In the genomic region with DNA sequence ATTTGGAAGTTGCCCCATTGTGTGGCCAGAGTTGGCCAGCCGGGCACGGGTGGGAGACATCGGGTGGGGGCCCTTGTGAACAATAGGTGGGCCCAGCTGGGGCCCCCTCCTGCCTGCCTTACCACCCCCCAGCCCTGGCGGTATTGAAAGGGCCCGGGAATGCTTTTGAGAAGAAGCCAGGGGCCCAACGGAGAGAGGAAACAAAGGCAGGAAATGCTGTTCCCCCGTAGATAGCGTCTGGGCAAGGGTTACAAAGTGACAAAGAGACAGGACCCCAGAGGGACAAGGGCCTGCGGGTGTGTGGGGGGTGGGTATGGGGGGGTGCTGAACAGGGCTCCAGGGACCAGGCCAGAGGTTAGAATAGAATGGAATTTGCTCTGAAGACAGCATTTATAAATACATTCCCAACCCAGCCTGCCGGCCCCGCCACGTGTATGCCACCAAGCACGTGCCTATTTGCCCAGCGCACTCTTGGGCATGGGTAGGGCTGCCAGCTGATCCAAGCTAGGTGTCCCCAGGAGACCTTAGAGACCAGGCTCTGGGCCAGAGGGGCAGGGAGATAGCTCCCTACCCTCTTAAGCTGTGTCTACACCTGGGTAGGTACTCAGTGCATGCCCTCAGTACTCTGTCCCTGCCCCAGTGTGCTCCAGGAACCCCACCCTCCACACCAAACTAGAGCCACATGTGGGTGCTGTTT, we compare ENCODE assay signal across 8 mouse cellular contexts. TPM values are rescaled to one million over a fixed set of nuclear protein-coding genes. Genes with fewer than 3 reads are reported as not detected.
DNase-seq lines count a peak whose midpoint lies in the region; ATAC-seq and TF ChIP-seq lines count a peak whose summit lies in the region.
"Had no signal": no experiment of that assay in that cellular context is flagged by ENCODE, and none has a peak within 500 bp of the region (broad histone marks: within the 10 kb centered on the region; RNA-seq: fewer than 3 reads in every experiment).

No protein-coding gene starts in this region.

- WGBS in embryonic facial prominence, embryonic 14.5 days, result 30% methylated on average over 14 of the region's 14 CpGs
- 14% methylated on average over 14 of the region's 14 CpGs for WGBS in hindbrain, postnatal 0 days
- 48% methylated on average over 14 of the region's 14 CpGs for WGBS in lung, embryonic 14.5 days

- no peak for TF ChIP-seq CTCF in brain, embryonic 14.5 days (IDR thresholded peaks at IDR 0.05; ENCODE audit: borderline replicate concordance, extremely low read depth, insufficient read depth, insufficient read length)
- TF ChIP-seq CTCF in hindbrain, postnatal 0 days (IDR thresholded peaks at IDR 0.05; ENCODE audit: low read depth), result no peak
- TF ChIP-seq CTCF in lung, embryonic 14.5 days (IDR thresholded peaks at IDR 0.05; ENCODE audit: low read depth), result no peak

- peak; percentile 29 for DNase-seq in brain, embryonic 14.5 days (ENCODE audit: low read depth)
- peak; percentile 29 for DNase-seq in embryonic facial prominence, embryonic 14.5 days (ENCODE audit: low spot score)
- DNase-seq in hindbrain, postnatal 0 days (ENCODE audit: low spot score), result no peak
- peak; percentile 59 for DNase-seq in lung, embryonic 14.5 days
- DNase-seq in gastrocnemius, postnatal 14 days, result no peak
- no peak for DNase-seq in layer of hippocampus, adult 11-12 months (ENCODE audit: low spot score)
- DNase-seq in testis, postnatal 10 days (ENCODE audit: low spot score), result no peak

- H3K4me2 ChIP-seq in embryonic facial prominence, embryonic 14.5 days (ENCODE audit: low read depth, low read length), result no peak overlapping the region
- H3K4me2 ChIP-seq in hindbrain, postnatal 0 days (ENCODE audit: low read depth, low read length), result no peak overlapping the region
- H3K4me2 ChIP-seq in lung, embryonic 14.5 days, result no peak overlapping the region

- H3K9ac ChIP-seq in embryonic facial prominence, embryonic 14.5 days (ENCODE audit: low read depth, low read length), result no peak overlapping the region
- H3K9ac ChIP-seq in hindbrain, postnatal 0 days (replicated peaks; ENCODE audit: low read length), result no peak overlapping the region
- no peak overlapping the region for H3K9ac ChIP-seq in lung, embryonic 14.5 days

- no peaks in the 10 kb centered on the region for H3K36me3 ChIP-seq in embryonic facial prominence, embryonic 14.5 days (ENCODE audit: control insufficient read depth, insufficient read depth, low read length)
- peaks cover 5% of the 10 kb centered on the region; the same call in 1 of the 2 replicates for H3K36me3 ChIP-seq in hindbrain, postnatal 0 days (ENCODE audit: insufficient read depth, low read length)
- H3K36me3 ChIP-seq in lung, embryonic 14.5 days (ENCODE audit: insufficient read depth), result 0 out of 2 replicates have a peak, but pooled peaks cover 2% of the 10 kb centered on the region

- ATAC-seq in embryonic facial prominence, embryonic 14.5 days (ENCODE audit: low read depth), result no peak
- peak; percentile 38; the same call in 1 of the 2 replicates for ATAC-seq in hindbrain, postnatal 0 days
- ATAC-seq in lung, embryonic 14.5 days (ENCODE audit: insufficient read depth), result peak; percentile 54

- intact Hi-C loops in gastrocnemius, postnatal 14 days (cut with DNase I; ENCODE audit: low total_unique reads), result no loop called here

- no peaks in the 10 kb centered on the region for H3K9me3 ChIP-seq in embryonic facial prominence, embryonic 14.5 days (ENCODE audit: control insufficient read depth, low read length)
- H3K9me3 ChIP-seq in hindbrain, postnatal 0 days (ENCODE audit: low read length), result no peaks in the 10 kb centered on the region
- H3K9me3 ChIP-seq in lung, embryonic 14.5 days (ENCODE audit: low read depth, low read length), result no peaks in the 10 kb centered on the region

- no peak overlapping the region for H3K4me3 ChIP-seq in embryonic facial prominence, embryonic 14.5 days (ENCODE audit: low read depth, low read length)
- H3K4me3 ChIP-seq in hindbrain, postnatal 0 days (ENCODE audit: low read length), result no peak overlapping the region
- H3K4me3 ChIP-seq in lung, embryonic 14.5 days (ENCODE audit: low read depth, low read length), result no peak overlapping the region

- H3K4me1 ChIP-seq in embryonic facial prominence, embryonic 14.5 days (ENCODE audit: control insufficient read depth, insufficient read depth, low read length), result no peaks in the 10 kb centered on the region; the same call in 1 of the 2 replicates
- H3K4me1 ChIP-seq in hindbrain, postnatal 0 days (ENCODE audit: insufficient read depth, low read length), result no peaks in the 10 kb centered on the region
- H3K4me1 ChIP-seq in lung, embryonic 14.5 days (ENCODE audit: insufficient read depth), result peaks cover 3% of the 10 kb centered on the region

- H3K27ac ChIP-seq in embryonic facial prominence, embryonic 14.5 days (replicated peaks; ENCODE audit: low read depth, low read length), result peak overlapping the region; percentile 12; the same call in 1 of the 2 replicates
- H3K27ac ChIP-seq in hindbrain, postnatal 0 days, result no peak overlapping the region
- peak overlapping the region; percentile 67 for H3K27ac ChIP-seq in lung, embryonic 14.5 days (ENCODE audit: low read depth)
- H3K27ac ChIP-seq: macrophage had no signal

- no peak for TF ChIP-seq POLR2A in brain, embryonic 14.5 days (IDR thresholded peaks at IDR 0.05; ENCODE audit: borderline replicate concordance, extremely low read depth, insufficient read depth, insufficient read length, poor library complexity, severe bottlenecking)

- H3K27me3 ChIP-seq in embryonic facial prominence, embryonic 14.5 days (replicated peaks; ENCODE audit: control insufficient read depth, insufficient read depth, low read length), result no peaks in the 10 kb centered on the region
- H3K27me3 ChIP-seq in hindbrain, postnatal 0 days (ENCODE audit: insufficient read depth, low read length), result no peaks in the 10 kb centered on the region
- no peaks in the 10 kb centered on the region for H3K27me3 ChIP-seq in lung, embryonic 14.5 days (ENCODE audit: insufficient read depth, low read length)

RNA-seq across cellular contexts. Expression of a gene that starts 10.0 kb away (rescaled TPM):
- polyA plus RNA-seq in brain, embryonic 14.5 days (2012; rRNA removed), result 12.3 and 16.8 TPM in 2 replicates
- polyA plus RNA-seq in embryonic facial prominence, embryonic 14.5 days (2014; fragmentation: Nextera tagmentation; extraction: Ambion mirVana), result 6.1 and 6.7 TPM in 2 replicates
- 31.0 and 33.4 TPM in 2 replicates for total RNA-seq in hindbrain, postnatal 0 days (2014; rRNA removed)
- polyA plus RNA-seq in hindbrain, postnatal 0 days (2015; fragmentation: Nextera tagmentation; extraction: Ambion mirVana), result 8.3 and 9.5 TPM in 2 replicates
- 11.6 and 13.0 TPM in 2 replicates for polyA plus RNA-seq in lung, embryonic 14.5 days (2014; fragmentation: Nextera tagmentation; extraction: Ambion mirVana)
- total RNA-seq in gastrocnemius, postnatal 14 days (2021), result 10 to 100 TPM; 25.2 to 38.5 TPM

RNA-seq across cellular contexts. Expression of a gene that starts 33.9 kb away (rescaled TPM):
- polyA plus RNA-seq in brain, embryonic 14.5 days (2012; rRNA removed), result 10.9 and 14.4 TPM in 2 replicates
- polyA plus RNA-seq in embryonic facial prominence, embryonic 14.5 days (2014; fragmentation: Nextera tagmentation; extraction: Ambion mirVana), result 1.5 and 1.8 TPM in 2 replicates
- total RNA-seq in hindbrain, postnatal 0 days (2014; rRNA removed), result 5.1 and 9.5 TPM in 2 replicates
- polyA plus RNA-seq in hindbrain, postnatal 0 days (2015; fragmentation: Nextera tagmentation; extraction: Ambion mirVana), result 2.9 and 3.1 TPM in 2 replicates
- polyA plus RNA-seq in lung, embryonic 14.5 days (2014; fragmentation: Nextera tagmentation; extraction: Ambion mirVana), result 2.3 TPM in 2 replicates
- 1 to 10 TPM; 3.7 to 4.5 TPM for total RNA-seq in gastrocnemius, postnatal 14 days (2021)

Comparison
In these comparisons a context has a peak if more than half of its experiments do, and no peak if none do; other contexts are left out.
1. DNase-seq: peak in brain, embryonic 14.5 days (single experiment), embryonic facial prominence, embryonic 14.5 days (single experiment) and lung, embryonic 14.5 days (single experiment); none in hindbrain, postnatal 0 days (single experiment), gastrocnemius, postnatal 14 days (single experiment), layer of hippocampus, adult 11-12 months (single experiment) and testis, postnatal 10 days (single experiment).